Mouse (Mus musculus): ENCODE data around the gene Zbtb39. TPM values are rescaled to one million over a fixed set of nuclear protein-coding genes. Genes with fewer than 3 reads are reported as not detected.

The Zbtb39 gene
- polyA plus RNA-seq, 1 experiment from 2014 or later: 1.4 TPM

GRCm38 (mm10) chr10:127745886-127746285, 6.5 kb downstream of the Zbtb39 start:
- WGBS: 61% methylated on average over 5 of the region's 5 CpGs
- H3K4me3 ChIP-seq (ENCODE audit: low read length): no peak overlapping the region
- no peak overlapping the region for H3K27ac ChIP-seq (ENCODE audit: low read length)
- ATAC-seq (replicated peaks; ENCODE audit: extremely low read depth, insufficient read depth, low FRiP score): no peak
- no peak overlapping the region for H3K9ac ChIP-seq (ENCODE audit: low read length)
- H3K9me3 ChIP-seq (replicated peaks; ENCODE audit: control insufficient read depth, low read length): no peaks in the 10 kb centered on the region
- no peaks in the 10 kb centered on the region for H3K4me1 ChIP-seq (ENCODE audit: control insufficient read depth, insufficient read depth, low read length)
- H3K27me3 ChIP-seq (ENCODE audit: control insufficient read depth, insufficient read depth, low read length): no peaks in the 10 kb centered on the region
- H3K4me2 ChIP-seq (ENCODE audit: low read depth, low read length): no peak overlapping the region
- H3K36me3 ChIP-seq (ENCODE audit: control insufficient read depth, insufficient read depth): peaks cover 35% of the 10 kb centered on the region

- no peak overlapping the region for H3K4me3 ChIP-seq (ENCODE audit: low read length)
- H3K9ac ChIP-seq (ENCODE audit: low read length): peak overlapping the region; percentile 34; the same call in 1 of the 2 replicates
- no peaks in the 10 kb centered on the region for H3K9me3 ChIP-seq (replicated peaks; ENCODE audit: control insufficient read depth, low read length)
- no peaks in the 10 kb centered on the region for H3K4me1 ChIP-seq (ENCODE audit: control insufficient read depth, insufficient read depth, low read length)
- WGBS: 83% methylated on average over 8 of the region's 8 CpGs
- no peaks in the 10 kb centered on the region for H3K27me3 ChIP-seq (ENCODE audit: control insufficient read depth, insufficient read depth, low read length)
- H3K27ac ChIP-seq (ENCODE audit: low read length): 0 out of 2 replicates have a peak overlapping the region, but pooled peaks have one; percentile 37
- H3K36me3 ChIP-seq (ENCODE audit: control insufficient read depth, insufficient read depth): peaks cover 25% of the 10 kb centered on the region
- ATAC-seq (replicated peaks; ENCODE audit: extremely low read depth, insufficient read depth, low FRiP score): no peak
- H3K4me2 ChIP-seq (ENCODE audit: low read depth, low read length): peak overlapping the region; percentile 35
These were observed 7.9 kb downstream of the Zbtb39 start for GRCm38 (mm10) chr10:127747254-127747653.

GRCm38 (mm10) chr10:127748847-127749612, 9.7 kb downstream of the Zbtb39 start:
- Histone ChIP-seq H3K27me3 (ENCODE audit: control insufficient read depth, insufficient read depth, low read length) (no peaks in the 10 kb centered on the region), H3K27ac (ENCODE audit: low read length) (peak overlapping the region; percentile 61), H3K4me2 (ENCODE audit: low read depth, low read length) (peak overlapping the region; percentile 35), H3K4me1 (ENCODE audit: control insufficient read depth, insufficient read depth, low read length) (no peaks in the 10 kb centered on the region), H3K4me3 (ENCODE audit: low read length) (peak overlapping the region; percentile 33), H3K9me3 (replicated peaks; ENCODE audit: control insufficient read depth, low read length) (no peaks in the 10 kb centered on the region), H3K9ac (ENCODE audit: low read length) (no peak overlapping the region; the same call in 1 of the 2 replicates), H3K36me3 (ENCODE audit: control insufficient read depth, insufficient read depth) (peaks cover 10% of the 10 kb centered on the region)
- WGBS: 17% methylated on average over 8 of the region's 8 CpGs
- peak; percentile 57 for ATAC-seq (replicated peaks; ENCODE audit: extremely low read depth, insufficient read depth, low FRiP score)

GRCm38 (mm10) chr10:127750136-127750777, 10.9 kb downstream of the Zbtb39 start:
- Histone ChIP-seq H3K9me3 (replicated peaks; ENCODE audit: control insufficient read depth, low read length) (no peaks in the 10 kb centered on the region), H3K27me3 (ENCODE audit: control insufficient read depth, insufficient read depth, low read length) (no peaks in the 10 kb centered on the region), H3K36me3 (ENCODE audit: control insufficient read depth, insufficient read depth) (peaks cover 2% of the 10 kb centered on the region; the same call in 1 of the 2 replicates), H3K9ac (ENCODE audit: low read length) (peak overlapping the region; percentile 60), H3K27ac (ENCODE audit: low read length) (peak overlapping the region; percentile 61), H3K4me3 (ENCODE audit: low read length) (peak overlapping the region; percentile 33), H3K4me1 (ENCODE audit: control insufficient read depth, insufficient read depth, low read length) (peaks cover 2% of the 10 kb centered on the region; the same call in 1 of the 2 replicates), H3K4me2 (ENCODE audit: low read depth, low read length) (peak overlapping the region; percentile 35)
- ATAC-seq (replicated peaks; ENCODE audit: extremely low read depth, insufficient read depth, low FRiP score): no peak
- 38% methylated on average over 24 of the region's 24 CpGs for WGBS

GRCm38 (mm10) chr10:127751548-127751947, 12.2 kb downstream of the Zbtb39 start, which contains the start of gene Gpr182:
Gpr182 (minus strand) TSS chr10:127751732.
- no peaks in the 10 kb centered on the region for H3K27me3 ChIP-seq (ENCODE audit: control insufficient read depth, insufficient read depth, low read length)
- H3K4me3 ChIP-seq (ENCODE audit: low read length): peak within 1 kb of the TSS; percentile 33
- ATAC-seq (replicated peaks; ENCODE audit: extremely low read depth, insufficient read depth, low FRiP score): peak; percentile 56; the same call in 1 of the 2 replicates
- no peaks in the 10 kb centered on the region for H3K36me3 ChIP-seq (ENCODE audit: control insufficient read depth, insufficient read depth)
- H3K4me1 ChIP-seq (ENCODE audit: control insufficient read depth, insufficient read depth, low read length): peaks cover 2% of the 10 kb centered on the region; the same call in 1 of the 2 replicates
- 39% methylated on average over 8 of the region's 8 CpGs for WGBS
- H3K9ac ChIP-seq (ENCODE audit: low read length): peak within 1 kb of the TSS; percentile 60
- H3K27ac ChIP-seq (ENCODE audit: low read length): peak within 1 kb of the TSS; percentile 17
- H3K9me3 ChIP-seq (replicated peaks; ENCODE audit: control insufficient read depth, low read length): no peaks in the 10 kb centered on the region
- H3K4me2 ChIP-seq (ENCODE audit: low read depth, low read length): peak within 1 kb of the TSS; percentile 35

- no peaks in the 10 kb centered on the region for H3K9me3 ChIP-seq (replicated peaks; ENCODE audit: control insufficient read depth, low read length)
- H3K4me2 ChIP-seq (ENCODE audit: low read depth, low read length): no peak overlapping the region
- no peak overlapping the region for H3K4me3 ChIP-seq (ENCODE audit: low read length)
- peak overlapping the region; percentile 66 for H3K27ac ChIP-seq (ENCODE audit: low read length)
- H3K27me3 ChIP-seq (ENCODE audit: control insufficient read depth, insufficient read depth, low read length): no peaks in the 10 kb centered on the region
- 57% methylated on average over 6 of the region's 6 CpGs for WGBS
- H3K4me1 ChIP-seq (ENCODE audit: control insufficient read depth, insufficient read depth, low read length): peaks cover 2% of the 10 kb centered on the region; the same call in 1 of the 2 replicates
- ATAC-seq (replicated peaks; ENCODE audit: extremely low read depth, insufficient read depth, low FRiP score): peak; percentile 34; the same call in 1 of the 2 replicates
- no peaks in the 10 kb centered on the region for H3K36me3 ChIP-seq (ENCODE audit: control insufficient read depth, insufficient read depth)
- no peak overlapping the region for H3K9ac ChIP-seq (ENCODE audit: low read length)
These were observed 15.3 kb downstream of the Zbtb39 start for GRCm38 (mm10) chr10:127754566-127755166.

GRCm38 (mm10) chr10:127755246-127755645, 15.9 kb downstream of the Zbtb39 start:
- ATAC-seq (replicated peaks; ENCODE audit: extremely low read depth, insufficient read depth, low FRiP score): no peak
- no peak overlapping the region for H3K9ac ChIP-seq (ENCODE audit: low read length)
- H3K36me3 ChIP-seq (ENCODE audit: control insufficient read depth, insufficient read depth): no peaks in the 10 kb centered on the region
- H3K9me3 ChIP-seq (replicated peaks; ENCODE audit: control insufficient read depth, low read length): no peaks in the 10 kb centered on the region
- no peak overlapping the region for H3K4me2 ChIP-seq (ENCODE audit: low read depth, low read length)
- H3K4me3 ChIP-seq (ENCODE audit: low read length): no peak overlapping the region
- H3K27ac ChIP-seq (ENCODE audit: low read length): peak overlapping the region; percentile 56
- H3K4me1 ChIP-seq (ENCODE audit: control insufficient read depth, insufficient read depth, low read length): peaks cover 2% of the 10 kb centered on the region; the same call in 1 of the 2 replicates
- WGBS: 40% methylated on average over 3 of the region's 3 CpGs
- no peaks in the 10 kb centered on the region for H3K27me3 ChIP-seq (ENCODE audit: control insufficient read depth, insufficient read depth, low read length)

- Histone ChIP-seq H3K4me2 (ENCODE audit: low read depth, low read length) (peak overlapping the region; percentile 57), H3K4me1 (ENCODE audit: control insufficient read depth, insufficient read depth, low read length) (peaks cover 2% of the 10 kb centered on the region; the same call in 1 of the 2 replicates), H3K27me3 (ENCODE audit: control insufficient read depth, insufficient read depth, low read length) (no peaks in the 10 kb centered on the region), H3K36me3 (ENCODE audit: control insufficient read depth, insufficient read depth) (no peaks in the 10 kb centered on the region), H3K9ac (ENCODE audit: low read length) (peak overlapping the region; percentile 42), H3K9me3 (replicated peaks; ENCODE audit: control insufficient read depth, low read length) (no peaks in the 10 kb centered on the region), H3K27ac (ENCODE audit: low read length) (peak overlapping the region; percentile 81), H3K4me3 (ENCODE audit: low read length) (peak overlapping the region; percentile 34)
- WGBS: 22% methylated on average over 17 of the region's 18 CpGs
- peak; percentile 64 for ATAC-seq (replicated peaks; ENCODE audit: extremely low read depth, insufficient read depth, low FRiP score)
These were observed 16.6 kb downstream of the Zbtb39 start for GRCm38 (mm10) chr10:127755770-127756468.
